Mouse (Mus musculus) stomach, postnatal 0 days (tissue): ENCODE data around the gene Clspn. TPM values are rescaled to one million over a fixed set of nuclear protein-coding genes. Genes with fewer than 3 reads are reported as not detected.

Experiments used
- ATAC-seq: fragments of 200-750 bp; cut with Nextera tagmentation; 2 replicates; pipeline ENCODE4 v1.8.0; 2017; ENCODE audit not compliant: low FRiP score, low TSS enrichment
- DNase-seq: peaks from one replicate; pipeline ENCODE4 v3.0.0-alpha.2; 2016; ENCODE audit warnings: low spot score
- H3K27ac ChIP-seq: fragments of 300-500 bp; sonication (generic); replicated peaks from 2 replicates; pipeline ENCODE4 v1.5.1; 2014; ENCODE audit warnings: mild to moderate bottlenecking, control low read depth
- H3K27me3 ChIP-seq: fragments of 300-500 bp; sonication (generic); 2 replicates; pipeline ENCODE4 v1.6.1; 2014; ENCODE audit warnings: low read length; ENCODE audit not compliant: control insufficient read depth, insufficient read depth
- H3K36me3 ChIP-seq: fragments of 300-500 bp; sonication (generic); 2 replicates; pipeline ENCODE4 v1.6.1; 2014; ENCODE audit warnings: low read length, mixed read lengths; ENCODE audit not compliant: control insufficient read depth, insufficient read depth
- H3K4me1 ChIP-seq: fragments of 300-500 bp; sonication (generic); replicated peaks from 2 replicates; pipeline ENCODE4 v1.6.1; 2014; ENCODE audit warnings: antibody characterized with exemption; ENCODE audit not compliant: control insufficient read depth, insufficient read depth
- H3K4me2 ChIP-seq: fragments of 300-500 bp; sonication (generic); replicated peaks from 2 replicates; pipeline ENCODE4 v1.6.1; 2014; ENCODE audit warnings: low read depth, mild to moderate bottlenecking, control low read depth, moderate library complexity
- H3K4me3 ChIP-seq: fragments of 300-500 bp; sonication (generic); 2 replicates; pipeline ENCODE4 v1.5.1; 2014; ENCODE audit warnings: low read depth, low read length, control low read depth
- H3K9ac ChIP-seq: fragments of 300-500 bp; sonication (generic); 2 replicates; pipeline ENCODE4 v1.6.1; 2014; ENCODE audit warnings: mild to moderate bottlenecking, low read length, control low read depth, mixed read lengths
- H3K9me3 ChIP-seq: fragments of 300-500 bp; sonication (generic); 2 replicates; pipeline ENCODE4 v1.6.1; 2016; ENCODE audit warnings: low read length; ENCODE audit not compliant: control insufficient read depth
- CTCF ChIP-seq: IDR thresholded peaks from 2 replicates; pipeline ENCODE4 v1.5.1; 2016; ENCODE audit warnings: antibody characterized with exemption, low read depth, mild to moderate bottlenecking, moderate library complexity
- EP300 ChIP-seq: optimal IDR thresholded peaks from 2 replicates; pipeline ENCODE3; 2016; ENCODE audit warnings: antibody characterized with exemption
- WGBS: fragments of 180-500 bp; shearing (Covaris S2); extraction: QIAGEN DNeasy Blood & Tissue Kit; methylation state at CpG from one replicate; pipeline ENCODE4 v1.1.7; 2014; 5-methylcytosine and 5-hydroxymethylcytosine counted together
- polyA plus RNA-seq: library from polyadenylated mRNA; unstranded; fragments of >200 nt; fragmentation: Nextera tagmentation; extraction: Ambion mirVana; gene quantifications from 2 replicates; pipeline ENCODE4 v1.2.1, GENCODE M21; 2015

The Clspn gene
- 5.9 and 8.9 TPM in 2 replicates for polyA plus RNA-seq

DNA sequence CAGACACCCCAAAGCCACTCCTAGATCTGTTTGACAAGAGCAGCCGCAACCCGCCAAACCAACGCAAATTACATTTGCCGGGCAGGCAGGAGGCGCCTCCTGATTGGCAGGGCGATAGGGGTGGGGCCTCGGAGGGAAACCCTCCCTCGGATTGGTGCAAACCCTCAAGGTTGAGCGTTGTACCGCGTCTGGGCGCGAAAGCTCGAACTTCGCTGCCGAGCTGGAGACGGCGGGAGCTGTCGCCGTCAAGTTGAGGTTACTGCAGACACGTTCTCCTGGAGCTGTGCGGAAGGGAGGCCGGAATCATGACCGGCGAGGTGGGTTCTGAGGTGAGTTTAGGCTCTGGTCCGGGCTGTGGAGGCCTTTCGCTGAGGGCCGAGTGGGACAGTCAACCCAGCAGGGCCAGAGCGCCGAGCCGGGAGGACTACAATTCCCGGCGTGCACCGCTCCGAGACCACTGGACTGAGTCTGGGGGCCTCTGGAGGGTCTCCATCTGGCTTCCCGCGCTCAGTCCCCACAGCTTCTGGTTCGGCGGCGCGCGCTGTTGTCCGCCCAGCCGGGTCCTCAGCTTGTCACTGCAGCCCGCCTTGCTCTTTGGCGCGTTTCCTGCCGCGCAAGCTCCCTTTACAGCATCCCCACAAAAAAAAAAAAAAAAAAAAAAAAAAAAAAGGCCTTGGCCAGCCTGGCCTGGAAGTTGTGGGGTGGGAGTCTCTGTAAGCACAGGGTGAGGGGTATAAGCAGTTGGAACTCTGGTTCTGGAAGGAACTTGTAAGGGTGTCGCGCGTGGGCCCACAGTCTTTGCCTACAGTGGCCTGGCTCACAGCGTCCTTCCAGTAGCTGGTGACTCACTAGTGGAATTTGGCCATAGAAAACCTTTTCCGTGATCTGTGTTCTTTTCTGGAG lies at the start of gene Clspn:
Gene Clspn (plus strand): TSS at position 127 of the 903 bp plus-strand sequence.
- H3K9me3 ChIP-seq: no peaks in the 10 kb centered on the region
- TF ChIP-seq CTCF: peak; percentile 29
- no peak for TF ChIP-seq EP300
- H3K4me1 ChIP-seq: no peaks in the 10 kb centered on the region
- ATAC-seq: peak; percentile 96
- peak; percentile 93 for DNase-seq
- H3K27me3 ChIP-seq: no peaks in the 10 kb centered on the region
- peak within 1 kb of the TSS; percentile 72 for H3K4me3 ChIP-seq
- H3K36me3 ChIP-seq: no peaks in the 10 kb centered on the region
- whole genome bisulfite sequencing: under 1% methylated on average over 54 of the region's 54 CpGs
- peak within 1 kb of the TSS; percentile 66 for H3K9ac ChIP-seq
- peak within 1 kb of the TSS; percentile 35; the same call in 1 of the 2 replicates for H3K27ac ChIP-seq
- peak within 1 kb of the TSS; percentile 84 for H3K4me2 ChIP-seq

DNA sequence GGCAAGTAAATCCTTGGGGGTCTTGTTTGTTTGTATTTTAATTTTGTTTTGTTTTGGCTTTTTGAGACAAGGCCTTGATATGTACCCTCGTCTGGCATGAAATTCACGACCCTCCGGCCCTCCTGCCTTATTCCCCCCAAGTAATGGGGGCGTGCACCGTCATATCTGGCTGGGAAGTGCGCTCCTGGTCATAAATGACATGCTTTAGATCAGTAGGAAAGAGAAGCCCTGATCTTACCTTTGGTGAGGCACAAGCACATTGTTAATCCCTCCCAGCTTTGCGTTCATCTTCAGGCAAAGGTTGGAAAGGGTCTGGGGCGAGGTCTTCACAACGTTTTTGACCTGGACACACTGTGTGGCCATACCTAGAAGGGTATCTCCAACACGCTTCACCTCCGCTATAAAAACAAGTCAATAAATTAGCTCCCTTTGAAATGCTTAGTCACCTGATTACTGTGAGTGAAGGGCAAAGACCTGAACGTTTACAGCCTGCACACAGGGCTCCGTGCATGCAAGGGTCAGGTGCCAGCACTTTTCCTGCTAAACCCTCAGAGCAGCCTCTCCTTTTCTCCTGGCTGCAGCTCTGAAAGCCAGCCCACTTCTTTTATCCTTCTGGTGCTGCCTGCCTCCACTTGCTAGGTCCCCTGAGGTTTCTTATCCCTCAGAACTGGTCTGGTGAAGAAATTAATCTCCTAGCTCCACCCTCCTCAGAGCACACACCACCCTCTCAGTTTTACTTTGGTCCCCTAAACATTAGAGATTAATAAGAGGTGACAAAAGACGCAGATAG lies 48.4 kb upstream of the Clspn start:
- H3K4me3 ChIP-seq: no peak overlapping the region

DNA sequence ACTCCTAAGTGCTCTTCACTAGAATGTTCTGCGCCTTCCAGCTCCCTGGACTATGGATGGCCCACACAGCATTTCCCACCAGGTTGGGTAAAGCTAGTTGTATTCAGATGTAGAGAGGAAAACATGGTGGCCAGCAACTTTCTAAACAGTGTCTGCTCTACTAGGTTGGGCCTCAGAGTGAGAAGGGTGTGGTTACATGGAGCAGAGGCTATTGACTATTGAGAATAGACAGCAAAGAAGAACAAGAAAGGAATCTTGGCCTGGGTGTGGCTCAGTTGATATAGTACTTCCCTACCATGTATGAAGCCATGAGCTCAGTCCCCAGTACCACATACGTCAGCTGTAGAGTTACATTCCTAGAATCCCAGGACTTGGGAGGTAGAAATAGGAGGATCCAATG lies 47.7 kb upstream of the Clspn start:
- Histone ChIP-seq H3K4me2 (no peak overlapping the region), H3K9ac (no peak overlapping the region), H3K27me3 (no peaks in the 10 kb centered on the region), H3K36me3 (peaks cover 2% of the 10 kb centered on the region; the same call in 1 of the 2 replicates), H3K27ac (peak overlapping the region; percentile 65; the same call in 1 of the 2 replicates), H3K4me1 (no peaks in the 10 kb centered on the region), H3K9me3 (no peaks in the 10 kb centered on the region), H3K4me3 (no peak overlapping the region)
- TF ChIP-seq CTCF (no peak), EP300 (no peak)
- DNase-seq: no peak
- 73% methylated on average over 2 of the region's 2 CpGs for WGBS
- peak; percentile 51; the same call in 1 of the 2 replicates for ATAC-seq

More for the DNA sequence above, 48.4 kb upstream of the Clspn start:
- 59% methylated on average over 14 of the region's 14 CpGs for WGBS
- Histone ChIP-seq H3K9ac (no peak overlapping the region), H3K36me3 (peaks cover 2% of the 10 kb centered on the region; the same call in 1 of the 2 replicates), H3K27me3 (no peaks in the 10 kb centered on the region), H3K9me3 (no peaks in the 10 kb centered on the region), H3K27ac (peak overlapping the region; percentile 71), H3K4me2 (no peak overlapping the region), H3K4me1 (no peaks in the 10 kb centered on the region)
- DNase-seq (peak; percentile 24), ATAC-seq (peak; percentile 69)
- TF ChIP-seq CTCF (no peak), EP300 (no peak)

DNA sequence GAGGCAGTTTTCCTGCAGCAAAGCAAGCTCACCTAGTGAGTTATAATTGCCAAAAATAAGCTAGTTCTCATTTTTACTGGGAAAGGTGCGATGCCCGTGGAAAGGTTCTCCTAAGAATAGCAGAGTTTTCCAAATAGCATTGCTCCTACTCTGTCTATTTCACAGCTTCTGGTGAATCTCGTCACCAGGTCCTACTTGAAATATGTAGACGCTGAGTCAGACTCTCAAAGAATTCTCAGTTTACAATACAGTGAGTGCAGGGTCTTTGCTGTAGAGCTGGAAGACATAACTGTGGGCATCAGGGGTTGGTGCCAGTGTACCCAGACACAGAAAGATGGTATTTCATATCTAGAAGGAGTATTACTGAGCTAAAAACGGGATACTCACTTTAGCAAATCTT lies 45.7 kb upstream of the Clspn start:
- Histone ChIP-seq H3K36me3 (peaks cover 2% of the 10 kb centered on the region; the same call in 1 of the 2 replicates), H3K4me2 (no peak overlapping the region), H3K9ac (no peak overlapping the region), H3K9me3 (no peaks in the 10 kb centered on the region), H3K4me1 (no peaks in the 10 kb centered on the region), H3K4me3 (no peak overlapping the region), H3K27ac (no peak overlapping the region), H3K27me3 (no peaks in the 10 kb centered on the region)
- DNase-seq: no peak
- no peak for ATAC-seq
- WGBS: 76% methylated on average over 5 of the region's 5 CpGs
- no peak for TF ChIP-seq EP300
- no peak for TF ChIP-seq CTCF

DNA sequence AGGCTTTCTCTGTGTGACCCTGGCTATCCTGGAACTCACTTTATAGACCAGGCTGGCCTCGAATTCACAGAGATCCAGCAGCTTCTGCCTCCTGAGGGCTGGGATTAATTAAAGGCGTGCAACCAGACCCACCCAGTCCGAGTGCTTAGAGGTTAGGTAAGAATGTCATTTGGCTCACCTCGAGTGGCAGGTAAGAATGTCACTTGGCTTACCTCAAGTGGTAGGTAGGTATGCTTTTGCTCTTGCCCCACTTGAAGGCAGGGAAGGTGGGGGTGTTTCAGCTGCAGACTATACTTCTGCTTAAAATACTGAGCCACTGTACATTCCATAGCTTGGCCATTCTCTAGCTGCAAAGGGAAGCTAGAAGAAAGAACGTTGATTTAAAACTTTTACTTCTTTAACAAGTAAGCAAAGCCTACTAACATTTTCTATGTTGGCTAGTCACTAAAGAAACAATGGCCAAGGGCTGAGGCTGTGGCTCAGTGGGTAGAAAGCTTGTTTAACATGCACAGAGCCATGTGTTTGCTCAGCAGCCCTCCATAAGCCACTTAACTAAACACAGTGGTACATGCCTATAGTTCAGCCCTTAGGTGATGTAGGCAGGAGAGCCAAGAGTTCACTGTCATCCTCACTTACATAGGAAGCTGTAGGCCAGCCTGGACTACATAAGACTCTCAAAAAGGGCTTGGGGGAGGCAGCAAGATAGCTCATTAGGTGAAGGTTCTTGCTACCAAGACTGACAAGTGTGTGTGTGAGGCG lies 44.2 kb upstream of the Clspn start:
- H3K4me2 ChIP-seq: no peak overlapping the region
- WGBS: 74% methylated on average over 6 of the region's 6 CpGs
- no peak overlapping the region for H3K9ac ChIP-seq
- H3K27me3 ChIP-seq: no peaks in the 10 kb centered on the region
- H3K4me3 ChIP-seq: no peak overlapping the region
- TF ChIP-seq EP300 (no peak), CTCF (no peak)
- no peaks in the 10 kb centered on the region for H3K4me1 ChIP-seq
- DNase-seq: no peak
- H3K36me3 ChIP-seq: peaks cover 2% of the 10 kb centered on the region; the same call in 1 of the 2 replicates
- no peak overlapping the region for H3K27ac ChIP-seq
- ATAC-seq: no peak
- H3K9me3 ChIP-seq: no peaks in the 10 kb centered on the region
